Mouse (Mus musculus): ENCODE results near the gene Psd.

Gene Psd

GRCm38 (mm10) chr19:46321101-46321943, 5.6 kb downstream of the Psd start:
- DNase-seq (ENCODE audit: low read depth, low spot score), result no peak

DNA sequence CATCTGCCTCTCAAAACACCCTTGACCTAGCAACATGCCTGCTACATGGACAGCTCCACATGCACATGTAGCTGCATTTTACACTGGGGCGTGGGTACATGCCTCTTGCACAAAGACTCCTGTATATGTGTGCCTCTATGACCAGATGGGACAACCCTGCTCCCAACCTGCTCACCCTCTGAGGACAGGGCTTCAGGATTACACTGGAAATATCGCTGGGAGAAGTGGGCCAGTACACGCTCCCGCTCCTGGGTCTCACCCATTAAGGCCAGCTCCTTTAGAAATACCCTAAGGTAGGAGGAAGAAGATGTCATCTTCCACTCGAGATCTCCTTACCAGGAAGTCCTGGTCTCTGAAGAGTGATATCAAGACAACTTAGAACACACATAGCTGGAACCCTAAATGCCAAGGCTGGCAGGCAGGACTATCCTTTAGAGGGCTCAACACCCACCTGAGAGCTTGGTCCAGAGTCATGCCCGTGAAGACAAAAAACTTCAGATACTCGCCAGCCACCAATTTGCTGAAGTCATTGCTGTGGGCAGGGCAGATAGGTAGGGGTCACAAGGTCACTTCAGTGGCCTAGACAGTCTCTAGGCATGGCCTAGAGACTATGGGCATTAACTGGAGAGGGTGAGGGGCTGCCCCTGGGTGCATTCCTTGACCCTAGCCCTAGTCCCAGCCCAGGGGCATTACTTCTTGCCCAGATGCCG, 6.7 kb downstream of the Psd start:
- no peak for DNase-seq (ENCODE audit: low read depth, low spot score)

DNA sequence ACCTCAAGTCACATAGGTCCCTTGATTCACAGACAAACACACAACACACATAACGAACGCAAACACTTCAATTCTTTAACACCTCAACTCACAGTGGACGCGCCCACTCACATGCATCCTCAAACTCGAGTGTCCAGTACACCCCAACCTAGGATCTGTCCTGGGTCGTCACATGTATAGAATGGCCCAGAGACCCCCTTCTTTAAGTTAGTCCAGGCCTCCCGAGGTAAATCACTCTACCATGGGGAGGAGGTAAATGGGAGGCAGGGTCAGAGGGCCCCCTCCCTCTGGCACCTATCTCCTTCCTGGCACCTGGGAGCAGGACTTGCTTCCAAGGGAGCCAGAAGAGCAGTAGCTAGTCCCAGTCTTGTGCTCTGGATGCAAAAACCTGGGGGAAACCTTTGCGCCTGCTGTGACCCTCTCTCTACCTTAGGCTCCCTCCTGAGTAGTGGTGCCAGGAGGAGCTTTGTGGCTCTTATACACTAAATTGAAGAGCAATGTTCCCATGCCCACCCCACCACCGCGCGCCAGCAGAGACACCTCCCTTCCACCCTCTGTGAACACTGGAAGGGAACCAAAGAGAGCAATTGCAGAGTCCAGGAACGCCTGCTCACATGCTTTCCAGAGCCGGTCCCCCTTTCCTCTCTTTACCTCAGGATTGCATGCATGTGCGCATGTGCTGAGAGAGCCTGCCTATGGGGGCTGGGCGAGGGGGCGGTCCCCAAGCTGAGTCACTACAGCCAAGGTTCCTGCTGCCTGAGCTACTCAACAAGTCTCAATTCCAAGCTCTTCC, 8.2 kb downstream of the Psd start:
- no peak for DNase-seq (ENCODE audit: low read depth, low spot score)

- DNase-seq (ENCODE audit: low read depth, low spot score), result no peak
These were observed 8.9 kb downstream of the Psd start for GRCm38 (mm10) chr19:46318031-46318471.

GRCm38 (mm10) chr19:46317546-46317885, 9.4 kb downstream of the Psd start:
- DNase-seq (ENCODE audit: low read depth, low spot score), result no peak

DNA sequence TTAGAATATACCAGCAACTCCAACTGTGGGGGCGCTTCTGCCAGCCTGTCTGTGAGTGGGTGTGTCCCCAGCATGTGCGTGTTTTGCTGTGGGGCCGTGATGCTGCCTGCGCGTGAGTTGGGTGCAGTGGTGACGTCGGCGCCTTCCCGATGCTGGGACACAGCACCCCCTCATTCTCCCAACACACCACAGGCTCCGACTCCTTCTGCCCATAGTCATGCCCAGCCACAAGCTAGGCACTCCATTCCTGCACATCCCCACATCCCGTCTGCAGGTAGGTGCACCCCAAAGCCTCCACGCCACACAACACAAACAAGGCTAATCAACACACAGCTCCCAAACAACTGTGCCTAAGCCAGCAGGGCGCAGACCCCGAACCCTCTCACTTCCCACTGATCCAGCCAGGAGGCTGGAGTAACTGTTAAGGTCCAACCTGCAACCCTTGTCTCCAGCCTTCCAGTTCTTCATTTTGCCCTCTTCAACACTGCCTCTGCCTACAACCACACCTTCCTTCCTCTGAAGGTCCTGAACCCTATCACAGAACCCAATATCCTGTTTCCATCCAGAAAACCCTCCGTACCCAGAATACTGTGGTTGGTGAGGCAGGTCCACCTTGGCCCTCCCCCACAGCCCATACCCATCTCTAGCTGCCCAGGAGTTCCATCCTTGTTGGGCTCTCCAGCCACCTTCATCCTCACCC, 10.0 kb downstream of the Psd start:
- DNase-seq (ENCODE audit: low read depth, low spot score), result no peak

GRCm38 (mm10) chr19:46315752-46316610, 11.0 kb downstream of the Psd start:
- no peak for DNase-seq (ENCODE audit: low read depth, low spot score)

DNA sequence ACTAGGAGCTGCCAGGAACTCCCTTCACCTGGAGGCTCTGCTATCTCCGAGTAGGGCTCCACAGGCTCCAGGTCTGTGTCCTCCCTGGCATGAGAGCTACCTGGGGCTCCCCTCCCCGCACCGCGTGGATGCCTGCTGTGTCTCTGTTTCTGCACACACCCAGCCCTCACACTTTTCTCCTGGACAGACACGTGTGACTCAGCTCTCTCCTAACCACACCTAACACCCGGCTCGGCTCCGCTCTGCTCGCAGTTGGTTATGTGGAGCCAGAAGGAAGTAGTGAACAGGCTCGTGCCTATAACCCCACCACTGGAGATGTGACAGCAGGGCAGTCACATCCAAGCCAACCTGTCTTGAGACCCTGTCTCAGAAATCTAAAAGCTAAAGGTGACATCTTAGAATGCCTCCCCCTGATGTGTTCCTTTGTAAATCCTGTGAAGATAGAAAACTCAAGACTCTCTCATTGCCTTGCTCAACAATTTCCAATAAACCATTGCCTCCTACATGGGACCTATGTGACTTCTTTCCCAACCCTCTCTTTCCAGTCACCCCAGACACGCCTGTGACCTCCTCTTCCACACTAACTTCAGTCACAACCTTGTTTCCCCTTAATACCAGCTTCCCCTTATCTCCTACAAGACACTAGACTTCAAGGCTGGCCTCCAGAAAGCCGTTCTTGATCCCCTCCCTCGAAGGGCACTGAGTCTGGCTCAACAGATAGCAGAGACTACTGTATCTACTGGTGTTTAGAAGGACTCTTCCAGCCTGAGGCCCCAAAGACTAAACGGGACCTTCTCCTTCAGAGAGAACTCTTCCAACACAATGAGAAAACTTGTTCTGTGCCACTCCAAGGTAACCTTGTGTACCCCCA, 11.8 kb downstream of the Psd start:
- DNase-seq (ENCODE audit: low read depth, low spot score), result no peak

DNA sequence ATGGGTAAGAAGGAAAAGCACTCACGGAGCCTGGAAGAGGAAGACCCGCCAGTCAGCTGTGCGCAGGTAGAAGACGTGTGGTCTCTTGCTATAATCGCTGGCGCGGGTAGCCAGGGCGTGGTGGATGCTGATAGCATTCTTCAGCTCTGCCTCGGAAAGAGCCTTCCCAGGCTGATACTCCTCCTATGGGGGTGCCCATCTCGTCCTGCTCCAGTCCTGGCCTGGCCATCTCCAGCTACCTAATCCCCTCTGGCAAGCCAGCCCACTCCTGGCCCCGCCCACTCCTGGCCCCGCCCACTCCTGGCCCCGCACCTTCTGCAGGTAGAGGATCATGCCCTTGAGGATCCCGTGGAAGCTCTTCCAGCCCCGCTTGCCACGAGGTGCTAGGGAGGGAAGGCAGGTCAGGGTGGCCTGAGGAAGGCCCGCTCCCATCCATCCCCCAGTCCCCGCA, 12.8 kb downstream of the Psd start:
- no peak for DNase-seq (ENCODE audit: low read depth, low spot score)

DNA sequence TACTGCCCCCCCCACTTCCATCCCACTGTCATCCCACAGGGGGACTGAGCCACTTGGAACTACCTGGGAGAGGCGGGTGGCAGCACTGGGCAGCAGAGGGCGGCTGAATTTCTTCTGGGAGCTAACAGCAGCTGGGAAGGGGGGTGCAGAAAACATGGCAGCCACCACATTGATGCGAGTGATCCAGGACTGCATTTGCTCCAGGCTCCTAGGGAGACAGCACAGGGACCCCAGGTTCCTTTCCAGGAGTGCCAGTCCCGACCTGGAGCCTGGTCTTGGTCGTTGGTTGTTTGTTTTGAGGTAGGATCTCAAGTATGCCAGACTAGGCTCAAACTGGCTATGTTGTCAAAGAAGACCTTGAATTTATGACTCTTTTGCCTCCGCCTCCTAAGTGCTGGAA, 13.4 kb downstream of the Psd start:
- no peak for DNase-seq (ENCODE audit: low read depth, low spot score)

DNA sequence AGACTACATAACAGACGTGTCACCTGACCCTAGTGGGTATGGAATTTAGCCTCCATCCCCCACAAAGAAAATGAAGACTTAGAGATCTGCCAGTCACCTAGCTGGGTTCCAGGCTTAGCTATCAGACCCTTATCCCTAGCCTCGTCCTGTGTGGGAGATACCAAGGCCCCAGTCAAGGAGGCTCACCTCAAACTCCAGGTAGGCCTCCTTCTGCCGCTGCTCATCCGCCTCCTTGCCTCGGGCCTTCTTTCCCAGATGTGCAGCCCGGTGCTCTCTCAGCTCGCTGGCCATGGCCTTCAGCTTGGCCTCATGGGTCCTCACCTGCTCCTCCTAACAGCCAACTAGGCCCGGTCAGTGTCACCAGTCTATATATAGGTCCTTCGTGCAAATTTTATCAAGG, 13.8 kb downstream of the Psd start:
- DNase-seq (ENCODE audit: low read depth, low spot score), result no peak

GRCm38 (mm10) chr19:46312566-46312965, 14.4 kb downstream of the Psd start:
- no peak for DNase-seq (ENCODE audit: low read depth, low spot score)

DNA sequence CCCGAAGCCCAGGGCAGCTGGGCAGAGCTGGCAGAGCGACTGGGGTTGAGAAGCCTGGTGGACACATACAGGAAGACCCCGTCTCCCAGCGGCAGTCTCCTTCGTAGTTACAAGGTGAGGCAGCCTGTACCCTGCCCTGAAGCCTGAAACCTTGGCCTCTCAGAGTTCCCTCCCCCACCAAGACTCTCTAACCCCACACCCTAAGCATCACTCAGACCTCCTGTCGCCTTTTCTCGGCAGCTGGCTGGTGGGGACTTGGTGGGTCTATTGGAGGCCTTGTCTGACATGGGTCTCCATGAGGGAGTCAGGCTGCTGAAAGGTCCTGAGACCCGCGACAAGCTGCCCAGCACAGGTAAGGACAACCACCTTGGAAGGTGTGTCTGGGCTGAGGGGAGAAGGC, 15.6 kb downstream of the Psd start:
- DNase-seq (ENCODE audit: low read depth, low spot score), result no peak

DNA sequence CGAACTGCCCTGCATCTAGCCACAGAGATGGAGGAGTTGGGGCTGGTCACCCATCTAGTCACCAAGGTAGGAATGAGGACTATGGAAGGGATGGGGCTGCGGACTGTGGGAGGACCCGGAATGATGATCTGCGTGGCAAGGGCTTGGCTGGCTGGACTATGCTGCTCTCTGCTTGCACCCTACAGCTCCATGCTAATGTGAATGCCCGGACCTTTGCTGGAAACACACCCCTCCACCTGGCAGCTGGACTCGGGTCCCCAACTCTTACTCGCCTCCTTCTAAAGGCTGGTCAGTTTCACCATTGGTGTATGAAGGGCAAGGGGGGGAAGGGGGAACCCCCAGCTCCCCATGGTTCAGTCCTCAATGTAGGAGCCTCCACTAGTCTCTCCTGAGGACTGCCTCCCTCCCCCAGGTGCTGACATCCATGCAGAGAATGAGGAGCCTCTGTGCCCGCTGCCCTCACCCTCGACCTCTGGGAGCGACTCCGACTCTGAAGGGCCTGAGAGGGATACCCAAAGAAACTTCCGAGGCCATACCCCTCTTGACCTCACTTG, 16.6 kb downstream of the Psd start:
- no peak for DNase-seq (ENCODE audit: low read depth, low spot score)

DNA sequence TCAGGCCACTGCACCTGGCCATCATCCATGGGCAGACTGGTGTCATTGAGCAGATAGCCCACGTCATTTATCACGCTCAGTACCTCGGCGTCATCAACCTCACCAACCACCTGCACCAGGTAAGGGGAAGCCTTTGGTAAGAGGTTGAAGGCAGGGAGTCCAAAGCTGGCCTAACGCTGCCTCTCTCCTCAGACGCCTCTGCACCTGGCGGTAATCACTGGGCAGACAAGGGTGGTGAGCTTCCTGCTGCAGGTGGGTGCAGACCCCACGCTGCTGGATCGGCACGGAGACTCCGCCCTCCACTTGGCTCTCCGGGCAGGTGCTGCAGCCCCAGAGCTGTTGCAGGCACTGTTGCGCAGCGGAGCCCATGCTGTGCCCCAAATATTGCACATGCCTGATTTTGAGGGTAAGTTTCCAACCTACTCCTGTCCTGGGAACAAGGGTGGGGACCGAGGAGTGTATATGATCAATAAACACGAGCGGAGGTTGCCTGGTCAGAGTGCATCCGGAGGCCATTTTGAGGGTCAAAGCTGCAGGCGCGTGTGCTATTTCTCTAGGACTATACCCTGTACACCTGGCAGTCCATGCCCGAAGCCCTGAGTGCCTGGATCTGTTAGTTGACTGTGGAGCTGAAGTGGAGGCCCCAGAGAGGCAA, 17.2 kb downstream of the Psd start:
- DNase-seq (ENCODE audit: low read depth, low spot score), result no peak

- DNase-seq (ENCODE audit: low read depth, low spot score), result peak; percentile 84
These were observed 18.1 kb downstream of the Psd start for GRCm38 (mm10) chr19:46308706-46309435.

DNA sequence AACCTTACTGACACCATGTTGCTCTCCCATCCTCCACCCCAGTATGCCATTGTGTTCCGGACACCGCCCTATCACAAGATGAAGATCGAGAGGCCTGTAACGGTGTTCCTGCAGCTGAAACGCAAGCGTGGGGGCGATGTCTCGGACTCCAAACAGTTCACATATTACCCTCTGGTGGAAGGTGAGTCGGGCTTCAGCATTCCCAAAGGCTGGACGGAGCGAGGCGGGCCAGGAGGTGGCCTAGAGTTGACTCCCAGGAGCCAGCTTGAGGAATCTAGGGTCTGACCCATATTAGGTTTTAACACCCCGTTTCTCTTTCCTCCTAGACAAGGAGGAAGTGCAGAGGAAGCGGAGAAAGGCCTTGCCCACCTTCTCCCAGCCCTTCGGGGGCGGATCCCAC, 18.7 kb downstream of the Psd start:
- no peak for DNase-seq (ENCODE audit: low read depth, low spot score)

DNA sequence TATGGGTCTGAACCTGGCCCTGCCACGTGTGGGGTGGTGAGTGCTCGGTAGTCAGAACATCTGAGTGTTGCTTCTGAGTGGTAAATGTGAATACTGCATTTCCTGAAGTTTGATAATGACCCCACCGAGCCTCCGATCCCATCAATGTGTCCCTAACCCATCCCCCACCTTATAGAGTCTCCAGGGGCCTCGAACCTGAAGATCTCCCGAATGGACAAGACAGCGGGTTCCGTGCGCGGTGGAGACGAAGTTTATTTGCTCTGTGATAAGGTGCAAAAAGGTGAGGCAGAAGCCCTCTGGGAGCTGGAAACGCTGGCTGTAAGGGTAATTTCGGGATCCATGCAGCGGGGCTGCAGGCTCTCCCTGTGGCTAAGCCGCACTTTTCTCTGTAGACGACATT, 19.2 kb downstream of the Psd start:
- DNase-seq (ENCODE audit: low read depth, low spot score), result no peak
